Mouse (Mus musculus) midbrain, postnatal 0 days (tissue): ENCODE measurements around the gene Naa15. TPM values are rescaled to one million over a fixed set of nuclear protein-coding genes. Genes with fewer than 3 reads are reported as not detected.
A peak's percentile ranks its signal among the peaks of the same experiment; 100 is the strongest.

Experiments
- ATAC-seq: fragments of 200-750 bp; cut with Nextera tagmentation; 2 replicates; pipeline ENCODE4 v1.8.0; 2017; ENCODE audit warnings: moderate number of reproducible peaks, mild to moderate bottlenecking, moderate TSS enrichment, moderate library complexity; ENCODE audit not compliant: low FRiP score
- DNase-seq: peaks from one replicate; pipeline ENCODE4 v3.0.0-alpha.2; 2015; ENCODE audit warnings: low spot score
- H3K27ac ChIP-seq: fragments of 300-500 bp; sonication (generic); 2 replicates; pipeline ENCODE4 v1.5.1; 2014; ENCODE audit warnings: low read depth, mild to moderate bottlenecking, low read length, mixed read lengths
- H3K27me3 ChIP-seq: fragments of 300-500 bp; sonication (generic); 2 replicates; pipeline ENCODE4 v1.6.1; 2014; ENCODE audit warnings: low read length, control low read depth, mixed read lengths; ENCODE audit not compliant: insufficient read depth
- H3K36me3 ChIP-seq: fragments of 300-500 bp; sonication (generic); 2 replicates; pipeline ENCODE4 v1.6.1; 2014; ENCODE audit warnings: low read length, control low read depth, mixed read lengths; ENCODE audit not compliant: insufficient read depth
- H3K4me1 ChIP-seq: fragments of 300-500 bp; sonication (generic); 2 replicates; pipeline ENCODE4 v1.6.1; 2014; ENCODE audit warnings: mild to moderate bottlenecking, control low read depth, antibody characterized with exemption, low read length, mixed read lengths; ENCODE audit not compliant: insufficient read depth
- H3K4me2 ChIP-seq: fragments of 300-500 bp; sonication (generic); 2 replicates; pipeline ENCODE4 v1.6.1; 2014; ENCODE audit warnings: low read depth, mild to moderate bottlenecking, low read length, mixed read lengths; ENCODE audit not compliant: poor library complexity, severe bottlenecking
- H3K4me3 ChIP-seq: fragments of 300-500 bp; sonication (generic); 2 replicates; pipeline ENCODE4 v1.5.1; 2014; ENCODE audit warnings: low read depth, mild to moderate bottlenecking, low read length, moderate library complexity
- H3K9ac ChIP-seq: fragments of 300-500 bp; sonication (generic); replicated peaks from 2 replicates; pipeline ENCODE4 v1.6.1; 2014; ENCODE audit warnings: mild to moderate bottlenecking, low read length, moderate library complexity, mixed read lengths; ENCODE audit not compliant: poor library complexity, severe bottlenecking
- H3K9me3 ChIP-seq: fragments of 300-500 bp; sonication (generic); 2 replicates; pipeline ENCODE4 v1.6.1; 2016; ENCODE audit warnings: low read length, control low read depth
- CTCF ChIP-seq: IDR thresholded peaks from 2 replicates; pipeline ENCODE4 v1.5.1; 2016; ENCODE audit warnings: antibody characterized with exemption, mild to moderate bottlenecking
- WGBS: fragments of 180-500 bp; shearing (Covaris S2); extraction: QIAGEN DNeasy Blood & Tissue Kit; methylation state at CpG from one replicate; pipeline ENCODE4 v1.1.7; 2014; 5-methylcytosine and 5-hydroxymethylcytosine counted together
- polyA plus RNA-seq: library from polyadenylated mRNA; unstranded; fragments of >200 nt; fragmentation: Nextera tagmentation; extraction: Ambion mirVana; gene quantifications from 2 replicates; pipeline ENCODE4 v1.2.1, GENCODE M21; 2015
- total RNA-seq: library from RNA; depleted of rRNA; stranded (reverse); fragments of >200 nt; gene quantifications from 2 replicates; pipeline ENCODE4 v1.2.3, GENCODE M21; 2014

The Naa15 gene
- total and polyA plus RNA-seq, 2 experiments from 2014 or later = 19.5 to 29.7 TPM

DNA sequence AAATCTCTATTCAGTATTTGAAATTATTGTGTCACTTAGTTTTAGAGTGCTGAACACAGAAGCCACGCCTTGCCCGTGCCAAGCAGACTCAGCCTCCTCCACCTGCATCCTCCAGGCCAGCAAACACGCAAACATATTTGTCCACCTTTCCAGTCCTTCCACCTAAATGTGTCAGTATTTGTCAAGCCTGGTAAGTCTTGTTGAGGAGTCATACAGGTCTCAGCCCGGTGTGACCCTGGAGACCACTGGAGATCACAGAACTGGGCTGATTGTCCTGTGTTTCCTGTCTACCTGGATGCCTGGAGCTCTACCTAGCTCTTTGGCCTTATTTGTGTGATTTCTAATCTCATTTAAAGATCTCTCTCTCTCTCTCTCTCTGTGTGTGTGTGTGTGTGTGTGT lies 84.9 kb downstream of the Naa15 start:
- no peaks in the 10 kb centered on the region for H3K9me3 ChIP-seq
- DNase-seq (no peak), ATAC-seq (no peak)
- H3K4me2 ChIP-seq = no peak overlapping the region
- no peak for TF ChIP-seq CTCF
- no peaks in the 10 kb centered on the region for H3K27me3 ChIP-seq
- 95% methylated on average over 4 of the region's 4 CpGs for WGBS
- H3K36me3 ChIP-seq = 0 out of 2 replicates have a peak, but pooled peaks cover 3% of the 10 kb centered on the region
- no peak overlapping the region for H3K27ac ChIP-seq
- no peak overlapping the region for H3K4me3 ChIP-seq
- no peaks in the 10 kb centered on the region for H3K4me1 ChIP-seq
- no peak overlapping the region for H3K9ac ChIP-seq

DNA sequence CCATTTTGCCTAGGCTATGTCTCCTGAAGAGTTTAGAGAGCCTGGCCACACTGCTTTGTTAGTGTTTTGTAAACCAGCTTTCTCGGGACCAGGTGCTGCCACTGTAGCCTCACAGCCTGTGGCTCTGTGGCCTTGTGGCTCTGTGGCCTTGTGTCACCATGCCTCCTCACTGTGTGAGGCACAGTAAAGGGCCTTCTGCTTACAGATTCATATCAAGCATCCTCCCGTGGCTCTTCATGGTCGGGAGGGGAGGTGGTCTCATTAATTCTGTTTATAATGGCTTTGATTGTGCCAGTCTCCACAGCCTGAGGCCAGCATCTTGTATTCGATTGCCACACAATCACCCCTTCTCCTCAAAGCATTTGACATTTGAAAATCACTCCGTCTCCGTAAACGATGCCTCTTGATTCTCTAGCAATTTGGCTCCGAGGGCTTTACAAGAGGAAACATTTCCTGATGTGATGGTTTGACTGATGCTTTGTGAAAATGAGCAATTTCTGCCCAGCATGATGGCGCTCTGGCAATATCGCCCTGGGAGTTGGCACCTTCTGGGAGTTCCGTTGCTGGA lies 89.5 kb downstream of the Naa15 start:
- Histone ChIP-seq H3K9me3 (no peaks in the 10 kb centered on the region), H3K27ac (no peak overlapping the region), H3K4me1 (no peaks in the 10 kb centered on the region), H3K9ac (no peak overlapping the region), H3K4me2 (no peak overlapping the region), H3K4me3 (no peak overlapping the region), H3K27me3 (no peaks in the 10 kb centered on the region), H3K36me3 (no peaks in the 10 kb centered on the region)
- no peak for TF ChIP-seq CTCF
- no peak for DNase-seq
- ATAC-seq = no peak
- 52% methylated on average over 11 of the region's 11 CpGs for WGBS

DNA sequence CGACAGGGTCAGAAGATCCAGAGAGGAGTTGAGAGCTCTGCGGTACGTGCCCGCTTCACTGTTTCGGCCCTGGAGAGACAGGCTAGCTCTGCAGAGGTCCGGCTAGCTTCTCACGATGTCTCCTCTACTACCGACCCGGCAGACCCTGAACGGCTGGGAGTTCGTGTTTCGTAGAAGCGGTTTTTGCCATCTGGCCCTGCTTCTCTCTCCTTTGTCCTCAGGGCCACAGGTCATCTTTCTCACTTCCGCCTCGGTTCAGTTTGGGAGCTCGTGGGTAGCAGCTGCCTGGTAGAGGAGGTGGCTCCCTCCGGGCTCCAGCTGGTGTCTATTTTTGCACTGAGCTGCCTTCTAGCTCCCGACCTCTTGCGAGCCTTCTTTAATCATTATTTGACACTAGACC lies 90.5 kb downstream of the Naa15 start:
- H3K27ac ChIP-seq = no peak overlapping the region

DNA sequence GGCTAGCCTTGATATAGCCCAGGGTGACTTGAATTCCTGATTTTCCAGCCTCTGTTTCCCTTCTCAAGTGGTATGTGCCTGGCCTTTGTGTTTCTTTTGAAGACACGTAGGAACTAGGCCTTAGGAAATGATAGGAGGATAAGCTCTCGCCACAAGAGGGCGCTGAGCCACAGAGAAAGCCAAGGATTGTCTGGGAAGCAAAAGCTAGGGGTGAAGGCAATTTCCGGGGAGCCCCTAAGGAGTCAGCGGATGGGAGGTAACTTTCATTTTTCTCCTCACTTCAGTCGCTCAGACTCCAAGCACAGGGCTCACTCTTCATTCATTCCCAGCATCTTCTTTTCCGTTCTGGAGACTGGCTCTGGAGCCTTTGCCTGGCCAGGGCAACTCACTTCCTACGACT lies 96.0 kb downstream of the Naa15 start:
- Histone ChIP-seq H3K27ac (no peak overlapping the region), H3K9ac (no peak overlapping the region), H3K36me3 (no peaks in the 10 kb centered on the region), H3K4me1 (no peaks in the 10 kb centered on the region), H3K27me3 (no peaks in the 10 kb centered on the region), H3K4me3 (no peak overlapping the region), H3K9me3 (no peaks in the 10 kb centered on the region), H3K4me2 (no peak overlapping the region)
- 30% methylated on average over 8 of the region's 8 CpGs for WGBS
- DNase-seq = peak; percentile 84
- no peak; the same call in 1 of the 2 replicates for ATAC-seq
- peak; percentile 84 for TF ChIP-seq CTCF

More for the DNA sequence above, 90.5 kb downstream of the Naa15 start:
- Histone ChIP-seq H3K27me3 (no peaks in the 10 kb centered on the region), H3K9ac (no peak overlapping the region), H3K4me2 (no peak overlapping the region), H3K4me1 (no peaks in the 10 kb centered on the region), H3K4me3 (no peak overlapping the region), H3K9me3 (no peaks in the 10 kb centered on the region), H3K36me3 (no peaks in the 10 kb centered on the region)
- TF ChIP-seq CTCF = no peak
- DNase-seq (peak; percentile 44), ATAC-seq (no peak)
- WGBS = 70% methylated on average over 19 of the region's 19 CpGs

DNA sequence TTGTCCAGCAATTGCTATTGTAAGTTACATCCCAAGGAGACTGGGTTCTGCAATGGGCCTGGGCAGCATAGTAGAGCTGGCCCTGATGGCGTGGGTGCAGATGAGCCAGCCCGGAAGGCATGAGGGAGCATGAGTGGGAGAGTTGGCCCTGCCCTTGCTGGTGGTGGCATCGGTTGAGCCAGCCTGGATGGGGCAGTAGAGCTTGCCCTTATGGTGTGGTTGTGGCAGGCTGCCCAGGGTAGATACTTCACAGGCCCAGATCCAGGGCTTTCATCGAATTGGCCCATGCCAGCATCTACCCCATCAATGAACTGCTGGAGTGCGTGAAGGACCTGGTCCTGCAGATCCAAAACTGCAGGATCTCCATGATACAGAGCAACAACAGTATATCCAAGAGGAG lies 97.0 kb downstream of the Naa15 start:
- Histone ChIP-seq H3K9me3 (no peaks in the 10 kb centered on the region), H3K27ac (no peak overlapping the region), H3K4me1 (no peaks in the 10 kb centered on the region), H3K27me3 (no peaks in the 10 kb centered on the region), H3K4me2 (no peak overlapping the region), H3K4me3 (no peak overlapping the region), H3K9ac (no peak overlapping the region), H3K36me3 (no peaks in the 10 kb centered on the region; the same call in 1 of the 2 replicates)
- TF ChIP-seq CTCF = no peak
- 93% methylated on average over 5 of the region's 5 CpGs for WGBS
- DNase-seq = no peak
- no peak for ATAC-seq

DNA sequence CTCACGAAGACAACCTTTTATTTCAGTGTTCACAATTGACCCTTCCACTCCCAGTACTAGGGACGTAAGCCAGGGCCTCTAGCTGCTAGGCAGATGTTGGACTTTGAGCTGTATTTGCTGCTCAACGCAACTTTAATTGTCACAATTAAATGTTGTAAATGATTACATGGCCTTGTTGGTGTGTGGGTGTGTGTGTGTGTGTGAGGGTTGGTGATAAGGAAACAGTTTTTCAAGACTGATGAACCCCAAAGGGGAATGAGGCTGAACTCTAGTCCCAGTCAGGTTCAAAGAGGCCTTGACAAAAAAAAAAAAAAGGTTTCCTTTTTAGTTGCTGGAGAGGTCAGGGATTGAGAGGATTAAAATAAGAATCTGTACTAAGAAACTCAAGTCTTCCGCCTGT lies 102.5 kb downstream of the Naa15 start:
- ATAC-seq (no peak), DNase-seq (no peak)
- Histone ChIP-seq H3K4me1 (no peaks in the 10 kb centered on the region), H3K9me3 (no peaks in the 10 kb centered on the region), H3K4me3 (no peak overlapping the region), H3K27ac (no peak overlapping the region), H3K9ac (no peak overlapping the region), H3K4me2 (no peak overlapping the region), H3K36me3 (peaks cover 28% of the 10 kb centered on the region), H3K27me3 (no peaks in the 10 kb centered on the region)
- TF ChIP-seq CTCF = no peak
- 78% methylated on average over 4 of the region's 4 CpGs for WGBS
